Mouse (Mus musculus): ENCODE data around the gene Kpna1.
"Not testable (repeated sequence)": the region's sequence is repeated elsewhere in the genome, so short reads cannot be mapped to it uniquely, and the experiment has no call there.

Kpna1 gene

DNA sequence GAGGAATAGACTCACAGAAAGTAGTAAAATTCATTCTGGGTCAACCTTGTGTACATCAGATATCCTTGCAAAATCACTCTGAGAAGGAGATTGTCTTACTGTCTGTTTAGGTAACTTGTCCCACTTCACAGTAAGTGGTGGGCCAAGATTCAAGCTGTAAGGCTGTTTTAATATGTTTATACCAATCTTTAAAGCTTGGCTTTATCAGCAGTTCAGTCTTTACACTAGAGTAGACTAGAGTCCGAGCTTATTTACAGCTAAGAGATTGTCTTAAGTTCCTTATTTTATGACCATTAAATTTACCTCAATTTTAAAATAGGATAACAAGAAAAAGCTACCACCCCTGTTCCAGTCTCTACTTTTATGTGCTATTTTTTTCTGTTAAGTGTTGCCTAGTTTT, 9.4 kb downstream of the Kpna1 start:
- no peak for DNase-seq (ENCODE audit: low read depth, low spot score)

DNA sequence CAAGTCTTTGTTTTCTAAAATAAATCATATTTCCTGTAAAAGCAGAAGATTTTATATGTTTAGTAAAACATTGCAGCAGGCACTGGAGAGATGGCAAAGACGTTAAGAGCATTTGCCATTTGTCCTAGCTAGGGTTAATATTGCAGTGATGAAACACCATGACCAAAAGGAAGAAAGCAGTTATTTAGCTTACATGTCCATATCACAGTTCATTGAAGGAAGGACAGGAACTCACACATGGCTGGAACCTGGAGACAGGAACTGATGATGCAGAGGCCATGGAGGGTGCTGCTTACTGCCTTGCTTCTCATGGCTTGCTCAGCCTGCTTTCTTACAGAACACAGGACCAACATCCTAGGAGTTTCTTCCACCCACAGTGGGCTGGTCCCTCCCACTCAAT, 13.8 kb downstream of the Kpna1 start:
- no peak for DNase-seq (ENCODE audit: low read depth, low spot score)

DNA sequence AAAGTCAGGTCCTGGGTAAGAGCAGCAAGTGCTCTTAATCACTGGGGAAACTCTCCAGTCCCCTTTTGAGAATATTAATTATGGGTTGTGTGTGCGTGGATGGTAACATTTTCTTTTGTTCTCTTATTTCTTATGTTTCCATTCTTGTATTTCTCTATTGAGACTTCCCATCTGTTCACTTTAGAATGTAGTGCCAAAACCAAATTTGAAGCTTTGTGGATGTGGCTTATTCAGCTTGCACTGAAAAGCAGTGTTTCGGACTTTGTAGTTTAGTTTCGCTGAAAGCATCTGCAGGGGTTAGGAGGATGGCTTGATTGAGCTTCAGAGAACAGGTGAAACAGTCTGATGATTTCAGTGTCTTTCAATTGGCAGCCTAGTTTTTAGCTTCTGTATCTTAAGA, 14.8 kb downstream of the Kpna1 start:
- no peak for DNase-seq (ENCODE audit: low read depth, low spot score)

- not testable (repeated sequence) for DNase-seq (ENCODE audit: low read depth, low spot score)
Measured at GRCm38 (mm10) chr16:35998852-35999251, 20.3 kb downstream of the Kpna1 start.

GRCm38 (mm10) chr16:36008396-36008795, 29.8 kb downstream of the Kpna1 start:
- DNase-seq (ENCODE audit: low read depth, low spot score): no peak

GRCm38 (mm10) chr16:36016335-36016734, 37.8 kb downstream of the Kpna1 start:
- no peak for DNase-seq (ENCODE audit: low read depth, low spot score)

GRCm38 (mm10) chr16:36028120-36028519, 49.6 kb downstream of the Kpna1 start:
- not testable (repeated sequence) for DNase-seq (ENCODE audit: low read depth, low spot score)

DNA sequence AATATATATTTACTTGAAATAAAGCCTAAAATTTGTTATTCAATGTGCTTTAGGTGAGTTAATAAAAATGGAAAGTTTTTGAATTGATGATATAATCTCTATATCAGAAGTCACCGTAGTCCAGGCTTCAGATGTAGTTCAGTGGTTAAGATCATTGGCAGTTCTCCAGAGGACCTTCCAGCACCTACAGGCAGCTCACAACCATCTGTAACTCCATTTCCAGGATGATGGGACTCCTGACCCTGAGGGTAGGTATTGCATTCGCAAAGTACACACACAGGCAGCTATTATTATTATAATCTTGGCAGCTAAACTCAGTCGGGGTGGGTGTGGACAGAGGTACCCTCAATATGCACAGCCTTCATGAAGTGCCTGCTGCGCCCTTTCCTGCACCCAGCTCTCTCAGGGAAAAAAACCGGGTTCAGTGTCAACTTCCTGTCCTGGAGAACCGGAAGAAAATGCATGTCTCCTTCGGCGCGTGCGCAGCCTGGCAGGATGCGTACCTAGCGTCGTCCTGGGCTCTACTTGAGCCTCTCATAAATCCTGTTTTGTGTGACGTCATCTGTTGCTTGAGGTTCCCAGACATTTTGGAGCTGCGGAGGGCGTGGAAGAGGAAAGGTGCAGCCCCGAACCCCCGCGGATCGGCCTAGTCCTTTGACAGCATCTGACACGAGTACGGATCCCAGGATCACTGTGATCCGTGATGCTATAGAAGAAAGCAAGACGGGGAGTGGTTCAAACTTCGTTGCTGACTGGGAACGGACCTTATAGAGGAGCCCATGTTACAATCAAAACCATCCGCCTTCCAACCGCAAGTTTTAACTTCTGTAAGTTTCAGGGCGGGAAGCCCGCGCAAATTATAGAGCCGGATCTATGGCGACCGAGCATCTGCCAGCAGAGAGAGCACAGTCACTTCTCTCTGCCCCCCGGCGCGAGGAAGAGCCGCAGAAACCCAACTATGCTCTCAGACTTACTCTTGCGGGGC, 62.4 kb downstream of the Kpna1 start, which contains the start of gene Wdr5b:
TSS of gene Wdr5b (plus strand) at position 551 of the 985 bp plus-strand sequence.
- DNase-seq (ENCODE audit: low read depth, low spot score): peak; percentile 98

DNA sequence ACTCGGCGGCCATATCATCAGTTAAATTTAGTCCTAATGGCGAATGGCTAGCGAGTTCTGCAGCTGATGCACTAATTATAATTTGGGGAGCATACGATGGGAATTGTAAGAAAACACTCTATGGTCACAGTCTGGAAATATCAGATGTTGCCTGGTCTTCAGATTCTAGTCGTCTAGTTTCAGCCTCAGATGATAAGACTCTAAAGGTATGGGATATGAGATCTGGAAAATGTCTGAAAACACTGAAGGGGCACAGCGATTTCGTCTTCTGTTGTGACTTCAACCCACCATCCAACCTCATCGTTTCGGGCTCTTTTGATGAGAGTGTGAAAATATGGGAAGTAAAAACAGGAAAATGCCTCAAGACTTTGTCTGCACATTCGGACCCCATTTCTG, 63.1 kb downstream of the Kpna1 start:
- DNase-seq (ENCODE audit: low read depth, low spot score): no peak

- DNase-seq (ENCODE audit: low read depth, low spot score): no peak
Measured at GRCm38 (mm10) chr16:36043073-36043472, 64.5 kb downstream of the Kpna1 start.

- DNase-seq (ENCODE audit: low read depth, low spot score): no peak
Measured at GRCm38 (mm10) chr16:36043964-36044363, 65.4 kb downstream of the Kpna1 start.

DNA sequence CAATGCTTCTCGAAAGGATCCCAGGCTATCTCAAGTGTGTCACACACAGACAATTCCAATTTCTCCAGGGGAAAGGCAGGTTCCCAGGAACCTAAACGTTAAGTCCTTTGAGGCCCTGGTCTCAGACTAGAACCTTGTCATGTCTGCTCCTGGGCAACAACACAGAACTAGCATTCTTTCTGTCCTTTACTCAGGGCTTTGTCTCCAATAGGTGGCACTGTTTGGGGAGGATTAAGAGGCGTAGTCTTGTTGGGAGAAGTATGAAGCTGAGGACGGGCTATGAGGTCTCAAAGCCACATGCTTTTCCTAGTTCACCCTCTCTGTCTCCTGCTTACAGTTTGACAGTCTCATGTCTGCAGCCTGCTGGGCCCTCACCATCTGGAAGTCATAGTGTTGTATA, 69.0 kb downstream of the Kpna1 start:
- peak; percentile 33 for DNase-seq (ENCODE audit: low read depth, low spot score)

GRCm38 (mm10) chr16:36051491-36051890, 72.9 kb downstream of the Kpna1 start:
- no peak for DNase-seq (ENCODE audit: low read depth, low spot score)

DNA sequence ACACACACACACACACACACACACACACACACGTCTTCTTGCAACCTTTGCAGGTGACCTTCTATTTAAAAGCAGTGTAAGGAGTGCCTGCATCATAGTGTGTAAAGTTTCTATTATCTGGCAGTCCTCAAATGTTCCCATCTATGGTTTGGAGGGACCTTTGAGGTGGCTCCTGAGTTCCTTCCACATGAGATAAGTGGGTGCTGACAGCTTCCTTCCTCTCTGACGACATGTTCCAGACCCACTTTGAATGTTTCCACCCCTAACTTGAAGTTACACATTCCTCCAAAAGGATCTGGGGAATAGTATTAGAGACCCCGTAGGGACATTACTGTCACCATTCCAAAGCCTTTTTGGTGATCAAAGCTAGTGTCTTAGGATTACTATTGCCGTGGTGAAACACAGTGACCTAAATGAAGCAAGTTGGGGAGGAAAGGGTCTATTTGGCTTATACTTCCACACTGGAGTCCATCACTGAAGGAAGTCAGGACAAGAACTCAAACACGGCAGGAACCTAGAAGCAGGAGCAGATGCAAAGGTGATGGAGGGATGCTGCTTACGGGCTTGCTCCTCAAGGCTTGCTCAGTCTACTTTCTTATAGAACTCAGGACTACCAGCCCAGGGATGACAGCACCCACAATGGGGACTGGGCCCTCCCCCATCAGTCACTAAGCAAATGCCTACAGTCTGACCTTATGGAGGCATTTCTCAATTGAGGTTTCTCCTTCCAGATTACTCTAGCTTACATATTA, 75.2 kb downstream of the Kpna1 start:
- no peak for DNase-seq (ENCODE audit: low read depth, low spot score)

- no peak for DNase-seq (ENCODE audit: low read depth, low spot score)
Measured at GRCm38 (mm10) chr16:36054920-36055319, 76.4 kb downstream of the Kpna1 start.

- no peak for DNase-seq (ENCODE audit: low read depth, low spot score)
Measured at GRCm38 (mm10) chr16:36056416-36056815, 77.9 kb downstream of the Kpna1 start.

- no peak for DNase-seq (ENCODE audit: low read depth, low spot score)
Measured at GRCm38 (mm10) chr16:36057933-36058475, 79.5 kb downstream of the Kpna1 start.

DNA sequence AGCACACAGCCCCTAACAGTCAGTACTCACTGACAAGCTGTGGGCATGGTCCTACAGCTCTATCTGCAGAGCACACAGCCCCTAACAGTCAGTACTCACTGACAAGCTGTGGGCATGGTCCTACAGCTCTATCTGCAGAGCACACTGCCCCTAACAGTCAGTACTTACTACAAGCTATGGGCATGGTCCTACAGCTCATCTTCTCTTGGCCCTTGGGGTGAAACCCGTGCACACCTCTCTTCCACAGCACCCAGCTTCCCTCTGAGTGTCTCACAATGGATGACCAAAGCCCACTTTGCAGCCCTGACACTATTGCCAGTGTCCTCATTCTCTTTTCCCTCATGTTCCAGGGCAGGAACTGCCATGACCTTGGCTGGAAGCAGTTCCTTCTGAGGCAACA, 84.0 kb downstream of the Kpna1 start:
- not testable (repeated sequence) for DNase-seq (ENCODE audit: low read depth, low spot score)

DNA sequence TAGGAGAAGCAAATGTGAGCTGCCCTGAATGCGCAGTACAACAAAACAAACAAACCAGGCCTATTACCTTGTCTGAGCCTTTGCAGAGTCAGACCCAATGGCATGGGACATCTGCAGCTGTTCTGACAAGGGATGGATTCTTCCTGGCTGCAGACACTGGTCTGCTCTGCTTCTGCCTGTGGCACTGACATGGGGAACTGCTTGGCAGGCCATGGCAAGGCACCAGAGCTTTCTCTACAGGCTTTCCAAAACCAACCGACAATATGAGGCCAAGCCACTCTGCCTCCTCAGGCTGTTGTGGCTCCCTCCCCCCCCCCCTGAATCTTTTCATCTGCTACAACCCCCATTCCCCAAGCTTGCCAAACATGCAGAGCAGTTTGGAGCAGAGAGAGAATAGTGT, 84.8 kb downstream of the Kpna1 start:
- no peak for DNase-seq (ENCODE audit: low read depth, low spot score)

DNA sequence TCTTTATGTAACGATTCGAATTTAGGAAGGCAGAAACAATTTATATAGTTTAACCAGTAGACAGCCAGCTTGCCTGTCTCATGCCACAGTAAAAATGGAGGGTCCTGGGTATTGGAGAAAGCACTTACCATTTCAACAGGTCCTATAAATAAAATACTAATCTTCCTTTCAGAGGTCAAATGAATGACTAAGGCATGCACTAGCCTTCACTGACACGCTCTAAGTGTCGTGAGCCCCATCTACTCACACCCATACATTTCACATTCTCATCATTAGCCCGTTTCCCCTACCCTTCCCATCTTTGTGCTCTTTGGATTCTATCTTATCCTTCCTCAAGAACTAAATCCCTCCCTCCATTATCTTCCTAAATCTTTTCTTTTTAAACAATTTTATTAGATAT, 86.4 kb downstream of the Kpna1 start:
- no peak for DNase-seq (ENCODE audit: low read depth, low spot score)

- no peak for DNase-seq (ENCODE audit: low read depth, low spot score)
Measured at GRCm38 (mm10) chr16:36067694-36068093, 89.1 kb downstream of the Kpna1 start.

DNA sequence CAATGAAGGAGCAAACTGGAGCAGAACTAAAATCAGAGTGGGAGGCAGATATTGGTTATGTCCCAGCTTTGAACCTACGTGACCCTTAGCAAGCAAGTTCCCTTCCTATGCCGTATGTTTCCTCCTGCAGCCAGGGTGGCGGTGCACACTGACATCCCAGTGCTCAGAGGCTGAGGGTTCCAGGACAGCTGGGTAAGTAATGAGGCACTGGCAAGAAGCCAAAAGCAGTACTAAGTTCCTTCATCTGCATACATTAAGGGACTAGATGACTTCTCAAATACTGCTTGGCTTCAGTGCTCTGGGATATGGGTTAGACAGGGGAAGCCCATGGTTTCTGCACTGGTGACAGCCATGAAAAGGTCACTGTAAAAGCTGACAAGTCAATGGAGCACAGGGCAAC, 89.8 kb downstream of the Kpna1 start:
- peak; percentile 49 for DNase-seq (ENCODE audit: low read depth, low spot score)
